Mouse (Mus musculus) lung, embryonic 16.5 days (tissue): ENCODE measurements at regions not wholly inside any gene's neighbourhood (a gene's known extent, or its start where the extent isn't known, plus 50 kb on each side); places are given as distances from the start of the nearest gene placed in this dataset.

Experiments used
- ATAC-seq: fragments of 200-750 bp; cut with Nextera tagmentation; 2 replicates; pipeline ENCODE4 v1.8.0; 2017; ENCODE audit warnings: low read depth, mild to moderate bottlenecking, moderate library complexity
- H3K27ac ChIP-seq: fragments of 300-500 bp; sonication (generic); 2 replicates; pipeline ENCODE4 v1.5.1; 2014; ENCODE audit warnings: mild to moderate bottlenecking, control low read depth, low read length
- H3K27me3 ChIP-seq: fragments of 300-500 bp; sonication (generic); 2 replicates; pipeline ENCODE4 v1.6.1; 2014; ENCODE audit warnings: low read depth, low read length, mixed read lengths; ENCODE audit not compliant: control insufficient read depth, insufficient read depth
- H3K36me3 ChIP-seq: fragments of 300-500 bp; sonication (generic); 2 replicates; pipeline ENCODE4 v1.6.1; 2014; ENCODE audit warnings: low read length; ENCODE audit not compliant: control insufficient read depth, insufficient read depth
- H3K4me1 ChIP-seq: fragments of 300-500 bp; sonication (generic); replicated peaks from 2 replicates; pipeline ENCODE4 v1.6.1; 2014; ENCODE audit warnings: low read length, mixed read lengths; ENCODE audit not compliant: control insufficient read depth, insufficient read depth
- H3K4me2 ChIP-seq: fragments of 300-500 bp; sonication (generic); 2 replicates; pipeline ENCODE4 v1.6.1; 2014; ENCODE audit warnings: low read depth, low read length, control low read depth
- H3K4me3 ChIP-seq: fragments of 300-500 bp; sonication (generic); 2 replicates; pipeline ENCODE4 v1.5.1; 2014; ENCODE audit warnings: mild to moderate bottlenecking, low read length, control low read depth
- H3K9ac ChIP-seq: fragments of 300-500 bp; sonication (generic); 2 replicates; pipeline ENCODE4 v1.6.1; 2014; ENCODE audit warnings: low read length, control low read depth
- H3K9me3 ChIP-seq: fragments of 300-500 bp; sonication (generic); 2 replicates; pipeline ENCODE4 v1.6.1; 2016; ENCODE audit warnings: low read length; ENCODE audit not compliant: control insufficient read depth
- WGBS: fragments of 180-500 bp; shearing (Covaris S2); extraction: QIAGEN DNeasy Blood & Tissue Kit; methylation state at CpG from one replicate; pipeline ENCODE4 v1.1.7; 2014; 5-methylcytosine and 5-hydroxymethylcytosine counted together

- Histone ChIP-seq H3K9me3 (no peaks in the 10 kb centered on the region), H3K9ac (no peak overlapping the region), H3K4me2 (no peak overlapping the region), H3K4me1 (no peaks in the 10 kb centered on the region), H3K27me3 (no peaks in the 10 kb centered on the region), H3K36me3 (no peaks in the 10 kb centered on the region), H3K4me3 (no peak overlapping the region), H3K27ac (no peak overlapping the region)
- WGBS: 54% methylated on average over 7 of the region's 7 CpGs
- ATAC-seq: no peak
Observed at GRCm38 (mm10) chr2:157633286-157633685, 62.2 kb upstream of the Blcap start.

GRCm38 (mm10) chr2:157635670-157636069 lies 64.6 kb upstream of the Blcap start:
- ATAC-seq: 0 out of 2 replicates have a peak, but pooled peaks have one; percentile 28
- no peak overlapping the region for H3K9ac ChIP-seq

GRCm38 (mm10) chr2:157640873-157641272 lies 69.8 kb upstream of the Blcap start:
- Histone ChIP-seq H3K36me3 (no peaks in the 10 kb centered on the region), H3K27ac (no peak overlapping the region), H3K27me3 (no peaks in the 10 kb centered on the region), H3K4me2 (no peak overlapping the region), H3K4me1 (no peaks in the 10 kb centered on the region), H3K4me3 (no peak overlapping the region), H3K9ac (no peak overlapping the region), H3K9me3 (no peaks in the 10 kb centered on the region)
- WGBS: 25% methylated on average over 4 of the region's 4 CpGs
- 0 out of 2 replicates have a peak, but pooled peaks have one; percentile 38 for ATAC-seq

More at GRCm38 (mm10) chr2:157635670-157636069, 64.6 kb upstream of the Blcap start:
- WGBS: 4% methylated on average over 14 of the region's 14 CpGs
- H3K27ac ChIP-seq: no peak overlapping the region
- H3K4me1 ChIP-seq: no peaks in the 10 kb centered on the region
- H3K4me2 ChIP-seq: no peak overlapping the region
- H3K4me3 ChIP-seq: no peak overlapping the region
- no peaks in the 10 kb centered on the region for H3K9me3 ChIP-seq
- no peaks in the 10 kb centered on the region for H3K27me3 ChIP-seq
- H3K36me3 ChIP-seq: no peaks in the 10 kb centered on the region

- no peak overlapping the region for H3K9ac ChIP-seq
- no peak overlapping the region for H3K27ac ChIP-seq
- 18% methylated on average over 20 of the region's 20 CpGs for WGBS
- H3K4me1 ChIP-seq: no peaks in the 10 kb centered on the region
- H3K36me3 ChIP-seq: no peaks in the 10 kb centered on the region
- no peaks in the 10 kb centered on the region for H3K27me3 ChIP-seq
- no peak overlapping the region for H3K4me2 ChIP-seq
- no peaks in the 10 kb centered on the region for H3K9me3 ChIP-seq
- ATAC-seq: no peak
- no peak overlapping the region for H3K4me3 ChIP-seq
Observed at GRCm38 (mm10) chr2:157663584-157664375, 73.4 kb upstream of the Ctnnbl1 start.

GRCm38 (mm10) chr2:157664481-157664880 lies 72.7 kb upstream of the Ctnnbl1 start:
- 43% methylated on average over 6 of the region's 6 CpGs for WGBS
- Histone ChIP-seq H3K9ac (no peak overlapping the region), H3K4me3 (no peak overlapping the region), H3K4me1 (no peaks in the 10 kb centered on the region), H3K27ac (no peak overlapping the region), H3K27me3 (no peaks in the 10 kb centered on the region), H3K4me2 (no peak overlapping the region), H3K9me3 (no peaks in the 10 kb centered on the region), H3K36me3 (no peaks in the 10 kb centered on the region)
- no peak for ATAC-seq

- 50% methylated on average over 2 of the region's 2 CpGs for WGBS
- ATAC-seq: no peak
- H3K9ac ChIP-seq: no peak overlapping the region
- no peak overlapping the region for H3K27ac ChIP-seq
- H3K4me1 ChIP-seq: no peaks in the 10 kb centered on the region
- no peak overlapping the region for H3K4me3 ChIP-seq
- H3K27me3 ChIP-seq: no peaks in the 10 kb centered on the region
- H3K4me2 ChIP-seq: no peak overlapping the region
- H3K9me3 ChIP-seq: no peaks in the 10 kb centered on the region
- H3K36me3 ChIP-seq: no peaks in the 10 kb centered on the region
Observed at GRCm38 (mm10) chr2:157670191-157670590, 67.0 kb upstream of the Ctnnbl1 start.

GRCm38 (mm10) chr2:157674906-157675305 lies 62.3 kb upstream of the Ctnnbl1 start:
- Histone ChIP-seq H3K4me2 (no peak overlapping the region), H3K27ac (no peak overlapping the region), H3K9me3 (no peaks in the 10 kb centered on the region), H3K36me3 (no peaks in the 10 kb centered on the region), H3K4me1 (no peaks in the 10 kb centered on the region), H3K27me3 (no peaks in the 10 kb centered on the region), H3K4me3 (no peak overlapping the region), H3K9ac (no peak overlapping the region)
- ATAC-seq: no peak
- WGBS: 43% methylated on average over 19 of the region's 19 CpGs

- no peaks in the 10 kb centered on the region for H3K9me3 ChIP-seq
- no peak overlapping the region for H3K4me3 ChIP-seq
- H3K4me2 ChIP-seq: no peak overlapping the region
- no peak for ATAC-seq
- H3K27me3 ChIP-seq: no peaks in the 10 kb centered on the region
- H3K4me1 ChIP-seq: no peaks in the 10 kb centered on the region
- 25% methylated on average over 10 of the region's 10 CpGs for WGBS
- no peaks in the 10 kb centered on the region for H3K36me3 ChIP-seq
- H3K9ac ChIP-seq: no peak overlapping the region
- H3K27ac ChIP-seq: no peak overlapping the region
Observed at GRCm38 (mm10) chr2:157676396-157677176, 60.6 kb upstream of the Ctnnbl1 start.

GRCm38 (mm10) chr2:157677262-157677661 lies 59.9 kb upstream of the Ctnnbl1 start:
- Histone ChIP-seq H3K27ac (no peak overlapping the region), H3K36me3 (no peaks in the 10 kb centered on the region), H3K27me3 (no peaks in the 10 kb centered on the region), H3K4me2 (no peak overlapping the region), H3K4me1 (no peaks in the 10 kb centered on the region), H3K9me3 (no peaks in the 10 kb centered on the region), H3K9ac (no peak overlapping the region), H3K4me3 (no peak overlapping the region)
- 5% methylated on average over 7 of the region's 7 CpGs for WGBS
- ATAC-seq: peak; percentile 49
